Comparison of ENCODE assay signal across 9 mouse cellular contexts in the genomic region with DNA sequence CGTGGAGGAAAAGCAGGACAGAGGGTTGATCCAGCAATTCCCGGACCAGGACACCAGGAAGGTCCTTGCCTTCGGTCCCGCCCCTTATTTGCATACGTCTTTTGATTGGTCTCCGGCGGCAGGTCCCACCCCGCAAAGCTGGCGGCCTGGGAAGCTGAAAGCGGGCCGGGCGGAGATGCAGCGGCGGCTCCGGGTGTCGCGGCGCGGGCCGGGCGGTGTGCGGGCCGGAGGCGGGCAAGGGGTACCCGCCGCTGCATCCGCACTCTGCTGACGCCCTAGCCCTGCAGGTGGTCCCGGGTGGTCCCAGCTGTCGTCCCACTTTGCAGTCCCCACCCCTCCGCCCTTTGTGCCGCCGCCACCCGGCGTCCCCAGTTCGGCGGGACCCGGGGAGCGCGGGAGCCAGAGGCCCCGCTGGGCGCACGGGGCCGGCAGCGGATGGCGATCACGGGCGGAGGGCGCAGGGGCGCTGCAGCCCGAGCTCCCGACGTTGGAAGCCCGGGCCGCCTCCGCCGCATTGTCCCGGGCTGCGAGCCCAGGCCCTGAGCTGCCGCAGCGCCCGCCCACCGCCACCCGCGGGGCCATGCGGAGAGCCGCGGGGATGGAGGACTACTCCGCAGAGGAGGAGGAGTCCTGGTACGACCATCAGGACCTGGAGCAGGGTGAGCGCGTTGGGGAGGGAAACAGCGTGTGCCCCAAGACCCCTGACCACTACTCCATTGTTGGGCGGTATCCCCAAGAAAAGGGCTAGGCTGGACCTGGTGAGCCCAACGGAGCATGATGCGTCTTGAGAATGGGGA. TPM values are rescaled to one million over a fixed set of nuclear protein-coding genes. Genes with fewer than 3 reads are reported as not detected.
A peak's percentile ranks its signal among the peaks of the same experiment; 100 is the strongest.
DNase-seq lines count a peak whose midpoint lies in the region; ATAC-seq and TF ChIP-seq lines count a peak whose summit lies in the region.
"Had no signal": no experiment of that assay in that cellular context is flagged by ENCODE, and none has a peak within 500 bp of the region (broad histone marks: within the 10 kb centered on the region; RNA-seq: fewer than 3 reads in every experiment).

Gene Cdr2l (plus strand): TSS at position 174 of the 797 bp plus-strand sequence.

- TF ChIP-seq CTCF in stomach, postnatal 0 days (IDR thresholded peaks at IDR 0.05; ENCODE audit: low read depth) = 0 out of 2 replicates have a peak, but pooled peaks have one; percentile 1

- peaks cover 25% of the 10 kb centered on the region for H3K9me3 ChIP-seq in megakaryocyte, embryonic 14.5 days
- no peaks in the 10 kb centered on the region for H3K9me3 ChIP-seq in embryonic facial prominence, embryonic 13.5 days
- H3K9me3 ChIP-seq in limb, embryonic 13.5 days = no peaks in the 10 kb centered on the region
- H3K9me3 ChIP-seq in midbrain, embryonic 16.5 days (replicated peaks; ENCODE audit: control insufficient read depth, low read length, poor library complexity, severe bottlenecking) = no peaks in the 10 kb centered on the region
- no peaks in the 10 kb centered on the region for H3K9me3 ChIP-seq in stomach, postnatal 0 days (ENCODE audit: control insufficient read depth, low read length)

- WGBS in embryonic facial prominence, embryonic 13.5 days = under 1% methylated on average over 72 of the region's 76 CpGs
- under 1% methylated on average over 76 of the region's 76 CpGs for WGBS in limb, embryonic 13.5 days
- WGBS in midbrain, embryonic 16.5 days = under 1% methylated on average over 60 of the region's 76 CpGs
- under 1% methylated on average over 62 of the region's 76 CpGs for WGBS in stomach, postnatal 0 days

- peak; percentile 94 for DNase-seq in heart, adult 8-10 months (ENCODE audit: low spot score)
- DNase-seq in kidney, adult 8-10 months = peak; percentile 92
- DNase-seq in stomach, postnatal 0 days (ENCODE audit: low spot score) = peak; percentile 92

- no peaks in the 10 kb centered on the region for H3K36me3 ChIP-seq in megakaryocyte, embryonic 14.5 days (replicated peaks; ENCODE audit: low read length)
- H3K36me3 ChIP-seq in embryonic facial prominence, embryonic 13.5 days = no peaks in the 10 kb centered on the region
- H3K36me3 ChIP-seq in limb, embryonic 13.5 days = no peaks in the 10 kb centered on the region
- no peaks in the 10 kb centered on the region for H3K36me3 ChIP-seq in midbrain, embryonic 16.5 days (ENCODE audit: control insufficient read depth, insufficient read depth, low read length)
- H3K36me3 ChIP-seq in stomach, postnatal 0 days (ENCODE audit: control insufficient read depth, insufficient read depth, low read length) = no peaks in the 10 kb centered on the region

- H3K4me1 ChIP-seq in megakaryocyte, embryonic 14.5 days = peaks cover 21% of the 10 kb centered on the region
- H3K4me1 ChIP-seq in embryonic facial prominence, embryonic 13.5 days = peaks cover 46% of the 10 kb centered on the region
- peaks cover 38% of the 10 kb centered on the region for H3K4me1 ChIP-seq in limb, embryonic 13.5 days
- peaks cover 33% of the 10 kb centered on the region for H3K4me1 ChIP-seq in midbrain, embryonic 16.5 days (ENCODE audit: control insufficient read depth, insufficient read depth, low read length)
- H3K4me1 ChIP-seq in stomach, postnatal 0 days (replicated peaks; ENCODE audit: control insufficient read depth, insufficient read depth) = peaks cover 3% of the 10 kb centered on the region

- no peak for TF ChIP-seq EP300 in stomach, postnatal 0 days (optimal IDR thresholded peaks at IDR 0.05)

- no peak for ATAC-seq in megakaryocyte, adult 5-6 weeks (ENCODE audit: poor library complexity, severe bottlenecking)
- peak; percentile 76 for ATAC-seq in embryonic facial prominence, embryonic 13.5 days (ENCODE audit: insufficient number of reproducible peaks, insufficient read depth, low FRiP score, low TSS enrichment, low read depth)
- peak; percentile 90 for ATAC-seq in limb, embryonic 13.5 days (ENCODE audit: low FRiP score, low read depth)
- ATAC-seq in midbrain, embryonic 16.5 days = peak; percentile 88
- peak; percentile 91 for ATAC-seq in stomach, postnatal 0 days (ENCODE audit: low FRiP score, low TSS enrichment)

- peaks cover 93% of the 10 kb centered on the region for H3K27me3 ChIP-seq in megakaryocyte, embryonic 14.5 days (replicated peaks)
- H3K27me3 ChIP-seq in embryonic facial prominence, embryonic 13.5 days = peaks cover 4% of the 10 kb centered on the region
- no peaks in the 10 kb centered on the region for H3K27me3 ChIP-seq in limb, embryonic 13.5 days
- H3K27me3 ChIP-seq in midbrain, embryonic 16.5 days (ENCODE audit: control insufficient read depth, insufficient read depth, low read depth, low read length) = no peaks in the 10 kb centered on the region
- H3K27me3 ChIP-seq in stomach, postnatal 0 days (ENCODE audit: control insufficient read depth, insufficient read depth, low read length) = no peaks in the 10 kb centered on the region

- peak within 1 kb of the TSS; percentile 80 for H3K4me2 ChIP-seq in embryonic facial prominence, embryonic 13.5 days
- peak within 1 kb of the TSS; percentile 87 for H3K4me2 ChIP-seq in limb, embryonic 13.5 days (replicated peaks)
- peak within 1 kb of the TSS; percentile 91 for H3K4me2 ChIP-seq in midbrain, embryonic 16.5 days (ENCODE audit: low read length)
- H3K4me2 ChIP-seq in stomach, postnatal 0 days (replicated peaks; ENCODE audit: low read depth) = peak within 1 kb of the TSS; percentile 94

- peak within 1 kb of the TSS; percentile 88 for H3K4me3 ChIP-seq in megakaryocyte, embryonic 14.5 days (replicated peaks)
- H3K4me3 ChIP-seq in embryonic facial prominence, embryonic 13.5 days = peak within 1 kb of the TSS; percentile 79
- H3K4me3 ChIP-seq in limb, embryonic 13.5 days = peak within 1 kb of the TSS; percentile 80
- peak within 1 kb of the TSS; percentile 80 for H3K4me3 ChIP-seq in midbrain, embryonic 16.5 days (ENCODE audit: low read depth, low read length)
- H3K4me3 ChIP-seq in stomach, postnatal 0 days (ENCODE audit: low read depth, low read length) = peak within 1 kb of the TSS; percentile 75

- peak within 1 kb of the TSS; percentile 91 for H3K9ac ChIP-seq in embryonic facial prominence, embryonic 13.5 days
- H3K9ac ChIP-seq in limb, embryonic 13.5 days = peak within 1 kb of the TSS; percentile 90
- H3K9ac ChIP-seq in midbrain, embryonic 16.5 days (ENCODE audit: low read depth, low read length) = peak within 1 kb of the TSS; percentile 95
- H3K9ac ChIP-seq in stomach, postnatal 0 days (ENCODE audit: low read length) = peak within 1 kb of the TSS; percentile 81

- H3K27ac ChIP-seq in embryonic facial prominence, embryonic 13.5 days = peak within 1 kb of the TSS; percentile 90
- peak within 1 kb of the TSS; percentile 85 for H3K27ac ChIP-seq in limb, embryonic 13.5 days
- peak within 1 kb of the TSS; percentile 92 for H3K27ac ChIP-seq in midbrain, embryonic 16.5 days (ENCODE audit: low read length)
- H3K27ac ChIP-seq in stomach, postnatal 0 days (replicated peaks) = peak within 1 kb of the TSS; percentile 89

RNA-seq across cellular contexts. Expression of gene Cdr2l, which starts in this region (rescaled TPM):
- polyA plus RNA-seq in megakaryocyte, embryonic 14.5 days (2012; ENCODE audit: insufficient read depth, low replicate concordance) = not detected in 2 replicates
- 0.21 and 0.58 TPM in 2 replicates for total RNA-seq in megakaryocyte, adult 5-6 weeks (2015)
- 0.24 and 0.59 TPM in 2 replicates for total RNA-seq in megakaryocyte, adult 5-6 weeks (2017)
- 12.3 and 14.1 TPM in 2 replicates for polyA plus RNA-seq in embryonic facial prominence, embryonic 13.5 days (2015; fragmentation: Nextera tagmentation; extraction: Ambion mirVana)
- 1 to 10 TPM; 4.1 to 5.3 (median 4.8) TPM for total RNA-seq in heart, adult 8-10 months (2022)
- 11.3 and 11.4 TPM in 2 replicates for polyA plus RNA-seq in limb, embryonic 13.5 days (2015; fragmentation: Nextera tagmentation; extraction: Ambion mirVana)
- polyA plus RNA-seq in midbrain, embryonic 16.5 days (2015; fragmentation: Nextera tagmentation; extraction: Ambion mirVana) = 18.5 and 21.6 TPM in 2 replicates
- 3.9 and 4.1 TPM in 2 replicates for polyA plus RNA-seq in stomach, postnatal 0 days (2015; fragmentation: Nextera tagmentation; extraction: Ambion mirVana)
- total RNA-seq: CH12.LX had no signal
